Mouse (Mus musculus): ENCODE measurements at regions not wholly inside any gene's neighbourhood (a gene's known extent, or its start where the extent isn't known, plus 50 kb on each side); places are given as distances from the start of the nearest gene placed in this dataset.
A peak's percentile ranks its signal among the peaks of the same experiment; 100 is the strongest.

DNA sequence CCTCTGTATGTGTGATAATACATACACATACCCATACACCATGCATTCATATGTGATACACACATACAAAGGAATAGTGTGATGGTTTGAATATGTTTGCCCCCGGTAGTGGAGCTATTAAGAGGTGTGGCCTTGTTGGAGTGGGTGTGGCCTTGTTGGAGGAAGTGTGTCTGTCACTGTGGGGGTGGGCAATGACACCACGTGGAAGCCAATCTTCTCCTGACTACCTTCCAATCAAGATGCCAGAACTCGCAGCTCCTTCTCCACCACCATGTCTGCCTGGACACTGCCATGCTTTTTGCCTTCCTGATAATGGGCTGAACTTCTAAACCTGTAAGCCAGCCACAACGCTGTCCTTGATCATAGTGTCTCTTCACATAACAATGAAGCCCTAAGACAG is 86.1 kb upstream of the Pabpc6 start:
- intact Hi-C loops (cut with DNase I), result loop anchor here (5.0 to 10.0 kb wide), 4 partner anchors 289 to 723 kb away; partner anchors contain the start of gene Gm17728

DNA sequence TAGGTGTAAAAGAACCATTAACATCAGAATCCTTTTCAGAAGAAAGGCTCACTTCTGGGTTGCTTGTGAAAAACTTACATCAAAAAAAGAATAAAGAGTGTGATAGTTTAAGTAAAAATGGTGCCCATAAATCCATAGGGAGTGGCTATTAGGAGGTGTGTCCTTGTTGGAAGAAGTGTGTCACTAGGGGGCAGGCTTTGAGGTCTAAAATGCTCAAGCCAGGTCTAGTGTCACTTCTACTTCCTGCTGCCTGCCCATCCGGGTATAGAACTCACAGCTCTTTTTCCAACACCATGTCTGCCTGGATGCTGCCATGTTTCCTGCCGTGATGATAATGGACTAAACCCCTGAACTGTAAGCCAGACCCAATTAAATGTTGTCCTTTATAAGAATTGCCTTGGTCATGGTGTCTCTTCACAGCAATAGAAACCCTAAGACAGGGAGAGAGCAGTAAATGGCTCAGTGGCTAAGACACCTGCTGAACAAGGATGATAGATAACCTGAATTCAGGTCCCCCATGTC is 85.4 kb upstream of the Pabpc6 start:
- intact Hi-C loops (cut with DNase I), result loop anchor here (5.0 to 10.0 kb wide), 4 partner anchors 290 to 723 kb away; partner anchors contain the start of gene Gm17728
- no peak for DNase-seq (ENCODE audit: low spot score in 2 of 2)

More for the DNA sequence above, 86.1 kb upstream of the Pabpc6 start:
- no peak for DNase-seq (ENCODE audit: low spot score in 2 of 2)

GRCm38 (mm10) chr17:9752848-9753247 is 83.3 kb upstream of the Pabpc6 start:
- no peak for DNase-seq (ENCODE audit: low spot score in 2 of 2)
- intact Hi-C loops (cut with DNase I), result loop anchor here (10.0 kb wide), 2 partner anchors 292 to 328 kb away; partner anchors contain the start of gene Gm17728

GRCm38 (mm10) chr17:9751348-9752170 is 82.0 kb upstream of the Pabpc6 start:
- DNase-seq (ENCODE audit: low spot score in 2 of 2), result no peak
- intact Hi-C loops (cut with DNase I), result loop anchor here (10.0 kb wide), 2 partner anchors 293 to 327 kb away; partner anchors contain the start of gene Gm17728

DNA sequence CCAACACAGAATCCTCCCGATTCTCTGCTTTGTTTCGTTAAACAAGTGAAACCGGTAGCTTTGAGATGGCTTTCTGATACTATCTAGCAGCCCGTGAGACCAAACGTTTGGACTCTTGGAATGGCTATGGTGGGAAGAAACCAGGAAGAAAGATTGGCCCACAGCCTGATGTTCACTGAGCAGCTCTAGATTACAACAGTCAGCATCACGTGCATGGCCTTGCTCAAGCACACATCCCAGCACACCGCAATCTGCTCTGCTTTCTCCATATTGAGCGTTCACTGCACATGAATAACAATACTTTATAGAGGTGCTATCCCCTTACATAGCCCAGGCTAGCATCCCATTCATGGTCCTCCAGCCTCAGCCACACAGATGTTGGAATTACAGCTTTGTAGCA is 80.5 kb upstream of the Pabpc6 start:
- intact Hi-C loops (cut with DNase I), result loop anchor here (10.0 kb wide), 2 partner anchors 295 to 325 kb away; partner anchors contain the start of gene Gm17728
- DNase-seq (ENCODE audit: low spot score in 2 of 2), result no peak

DNA sequence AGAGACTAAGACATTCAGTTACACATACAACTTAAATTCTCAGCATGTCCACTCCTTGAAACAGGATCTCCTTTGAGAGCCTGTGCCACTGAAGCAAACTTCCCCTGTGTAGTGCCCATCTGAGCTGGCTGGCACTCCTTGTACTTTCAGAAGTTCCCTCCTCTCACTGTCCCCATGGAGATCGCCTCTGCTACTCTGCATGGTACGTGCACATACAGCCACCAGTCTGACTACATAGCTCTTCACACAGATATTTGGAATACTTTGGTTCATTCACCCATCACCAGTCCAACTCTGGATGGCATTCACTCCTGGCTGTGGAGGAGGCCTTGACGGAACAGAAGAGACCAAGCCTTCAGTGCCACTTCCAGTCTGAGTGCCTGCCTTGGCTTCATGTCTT is 79.8 kb upstream of the Pabpc6 start:
- intact Hi-C loops (cut with DNase I), result no loop called here
- no peak for DNase-seq (ENCODE audit: low spot score in 2 of 2)

DNA sequence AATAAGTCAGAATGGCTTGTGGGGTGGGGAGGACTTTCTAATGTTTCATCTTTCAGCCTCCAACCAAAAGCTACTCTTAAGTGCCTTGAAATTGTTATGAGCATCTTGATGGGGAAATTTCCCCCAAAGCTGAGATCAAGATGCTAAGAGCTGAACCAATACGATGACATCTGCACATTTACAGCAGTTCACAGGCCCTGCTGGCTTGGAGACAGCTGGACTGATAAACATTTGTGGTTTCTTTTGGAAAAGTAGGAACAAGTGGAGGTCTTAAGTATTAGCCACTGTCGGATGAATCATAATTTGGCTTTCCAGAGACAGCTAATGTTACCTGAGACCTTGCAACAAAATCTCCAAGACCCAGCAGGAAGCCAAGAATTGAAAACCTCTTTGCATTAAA is 78.4 kb upstream of the Pabpc6 start:
- DNase-seq (ENCODE audit: low spot score in 2 of 2), result no peak
- intact Hi-C loops (cut with DNase I), result no loop called here

- intact Hi-C loops (cut with DNase I), result no loop called here
- DNase-seq (ENCODE audit: low spot score in 2 of 2), result no peak
Observed at GRCm38 (mm10) chr17:9743342-9743741, 73.8 kb upstream of the Pabpc6 start.

DNA sequence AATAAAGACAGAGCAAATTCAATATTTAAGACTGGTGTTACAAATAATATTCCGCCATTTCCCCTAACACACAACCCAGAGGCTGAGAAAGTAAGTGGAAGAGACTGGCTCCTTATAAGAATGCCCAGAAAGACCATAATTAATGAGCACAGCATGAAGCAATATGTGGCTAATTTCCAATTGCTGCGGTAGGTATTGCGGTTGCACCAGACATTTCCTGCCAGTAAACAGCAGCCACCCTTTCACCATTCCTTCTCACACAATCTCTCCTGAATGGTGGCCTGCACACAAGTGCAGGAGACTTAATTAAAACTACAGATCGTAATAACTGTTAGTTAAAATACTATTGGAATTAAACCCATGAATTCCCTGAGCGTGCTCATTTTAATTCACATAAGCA is 71.8 kb upstream of the Pabpc6 start:
- DNase-seq (ENCODE audit: low spot score in 2 of 2), result no peak
- intact Hi-C loops (cut with DNase I), result no loop called here

- no peak for DNase-seq (ENCODE audit: low spot score in 2 of 2)
- intact Hi-C loops (cut with DNase I), result loop anchor here (10.0 kb wide), 1 partner anchor 94 kb away; no protein-coding TSS in a partner anchor
Observed at GRCm38 (mm10) chr17:9729020-9729419, 59.5 kb upstream of the Pabpc6 start.

DNA sequence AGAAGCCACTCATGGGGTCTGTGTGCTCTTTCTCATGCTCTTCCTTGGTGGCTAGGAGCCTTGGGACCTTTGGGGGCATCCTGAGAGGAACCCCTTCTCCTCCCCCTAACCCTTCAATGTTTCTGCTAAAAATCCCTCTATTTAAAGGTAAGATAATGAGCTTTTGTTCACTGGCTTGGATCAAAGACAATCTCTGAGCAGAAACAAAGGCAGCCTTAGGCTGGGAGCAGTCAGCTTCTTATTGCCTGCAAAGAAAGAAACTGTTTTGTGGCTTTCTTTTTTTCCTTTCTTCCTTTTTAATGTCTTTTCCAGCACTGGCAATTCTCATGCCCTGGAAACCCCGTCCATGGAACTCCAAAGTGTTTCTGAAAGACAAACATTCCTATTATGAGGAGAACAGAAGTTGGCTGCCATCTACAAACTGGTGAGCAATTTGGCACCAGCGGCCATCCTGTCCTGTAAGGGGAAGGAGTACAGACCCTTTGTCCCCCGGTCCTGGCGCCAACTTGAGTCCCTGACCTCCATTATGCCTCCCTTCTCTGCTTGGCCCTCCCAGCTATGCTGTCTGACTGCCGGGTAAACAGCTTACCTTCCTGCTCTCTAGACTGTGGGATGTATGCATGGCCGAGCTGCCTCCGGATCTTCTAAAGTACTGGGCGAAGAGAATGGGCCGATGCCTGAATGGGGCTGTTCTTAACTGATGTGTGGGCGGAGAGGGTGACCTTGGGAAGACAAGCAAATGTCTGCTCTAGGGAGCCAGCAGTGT is 56.4 kb upstream of the Pabpc6 start:
- intact Hi-C loops (cut with DNase I), result loop anchor here (10.0 kb wide), 1 partner anchor 91 kb away; no protein-coding TSS in a partner anchor
- peak; percentile 30 to 45 for DNase-seq (ENCODE audit: low spot score in 2 of 2)

- no peak for DNase-seq (ENCODE audit: low spot score in 2 of 2)
- intact Hi-C loops (cut with DNase I), result loop anchor here (10.0 kb wide), 1 partner anchor 89 kb away; no protein-coding TSS in a partner anchor
Observed at GRCm38 (mm10) chr17:9723484-9723883, 54.0 kb upstream of the Pabpc6 start.

GRCm38 (mm10) chr17:9722709-9723108 is 53.2 kb upstream of the Pabpc6 start:
- intact Hi-C loops (cut with DNase I), result loop anchor here (10.0 kb wide), 1 partner anchor 88 kb away; no protein-coding TSS in a partner anchor
- no peak for DNase-seq (ENCODE audit: low spot score in 2 of 2)
